Mouse (Mus musculus) adrenal gland, adult (tissue): ENCODE data around the gene Myt1l.

ENCODE experiments used
- DNase-seq, 2 experiments: peaks; one replicate each; pipeline ENCODE4 v3.0.0; 2022 to 2023; ENCODE audit warnings: low spot score in 1 of 2; ENCODE audit not compliant: inconsistent age in 2 of 2

The Myt1l gene

DNA sequence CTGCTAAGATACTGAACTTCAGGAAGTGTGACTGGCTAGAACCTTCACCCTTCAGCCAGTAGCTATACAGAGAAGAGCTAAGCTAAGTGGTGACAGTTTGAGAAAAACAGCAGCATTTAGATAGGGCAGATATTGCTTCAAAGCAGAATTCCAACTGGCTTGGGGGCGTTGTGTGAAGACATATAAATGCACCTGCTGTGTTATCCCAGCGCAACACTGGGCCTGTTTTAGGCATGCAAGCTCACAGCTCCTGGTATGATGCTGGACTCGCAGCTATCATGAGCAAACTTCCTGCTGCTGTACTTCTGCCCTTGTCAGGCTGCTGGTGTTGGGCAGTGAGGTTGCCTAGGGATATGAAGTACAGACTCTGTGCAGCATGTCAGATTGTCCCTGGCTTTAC lies 180.0 kb downstream of the Myt1l start:
- DNase-seq: no peak

DNA sequence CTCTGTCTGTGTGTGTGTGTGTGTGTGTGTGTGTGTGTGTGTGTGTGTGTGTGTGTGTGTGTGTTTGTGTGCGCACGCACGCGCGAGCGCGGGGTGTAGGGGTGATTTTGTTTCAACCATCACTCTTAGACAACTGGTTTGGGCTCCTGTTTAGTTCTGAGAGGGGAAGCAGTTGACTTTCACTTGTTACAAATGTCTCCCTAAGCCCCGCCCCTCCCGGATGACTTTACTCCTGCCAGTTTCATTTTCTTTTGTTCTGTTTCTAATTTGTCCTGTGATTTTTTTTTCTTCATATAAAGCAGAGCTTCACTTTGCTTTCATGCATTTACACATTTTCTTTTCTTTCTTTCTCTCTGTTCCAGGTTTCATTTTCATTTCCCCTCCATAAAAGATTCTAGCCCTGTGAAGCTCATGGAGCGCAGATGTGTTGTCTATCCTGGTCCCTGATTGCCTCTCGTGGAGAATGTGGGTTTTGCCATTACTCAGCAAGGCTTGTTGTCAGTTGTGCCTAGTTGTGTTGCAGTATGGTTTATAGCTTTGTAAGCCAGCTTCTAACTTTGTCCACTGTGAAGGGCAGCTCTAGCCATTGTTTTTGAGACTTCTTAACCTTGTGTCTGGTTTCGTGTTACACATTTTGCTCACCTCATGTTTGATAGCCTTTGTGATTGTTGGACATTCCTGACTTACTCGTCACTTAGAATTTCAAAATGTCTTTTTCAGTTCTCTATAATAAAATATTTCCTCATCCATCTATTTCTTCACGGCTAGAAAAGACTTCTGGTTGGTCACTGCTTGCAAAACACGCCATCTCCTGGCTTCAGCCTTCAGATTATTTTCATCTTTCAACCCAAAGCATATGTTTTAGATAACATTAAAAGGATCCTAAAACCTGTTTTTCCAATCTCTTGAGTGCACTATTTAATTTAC lies 184.9 kb downstream of the Myt1l start:
- DNase-seq: peak in 1 of 2 experiments; percentile 71

DNA sequence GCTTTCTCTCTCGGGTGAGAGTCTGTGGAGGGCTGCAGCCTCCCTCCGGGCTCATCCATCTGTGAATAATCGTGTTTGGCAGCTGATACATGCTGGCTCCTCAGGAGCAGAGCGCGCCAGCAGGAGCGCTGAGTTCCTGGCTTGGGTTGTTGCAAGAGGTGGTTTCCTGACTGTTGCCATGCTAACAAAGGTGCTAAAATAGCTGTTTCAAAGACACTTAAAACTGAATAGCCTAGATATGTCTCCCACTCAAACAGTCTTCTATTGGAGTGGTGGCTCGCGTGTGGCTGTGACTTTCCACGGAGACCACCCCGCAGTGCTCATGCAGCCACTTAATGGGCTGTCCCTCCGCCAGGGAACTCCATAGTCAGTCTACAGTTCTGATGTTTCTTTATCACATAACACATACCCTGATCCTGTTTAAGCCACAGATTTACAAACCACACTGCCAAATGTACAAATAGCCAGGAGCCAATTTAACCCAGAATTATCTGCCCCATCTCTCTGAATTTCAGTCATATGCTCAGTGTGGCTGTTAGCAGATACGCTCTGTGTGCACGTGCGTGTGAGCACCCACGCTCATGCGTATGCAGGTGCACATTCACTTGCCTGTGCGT lies 195.6 kb downstream of the Myt1l start:
- no peak for DNase-seq

DNA sequence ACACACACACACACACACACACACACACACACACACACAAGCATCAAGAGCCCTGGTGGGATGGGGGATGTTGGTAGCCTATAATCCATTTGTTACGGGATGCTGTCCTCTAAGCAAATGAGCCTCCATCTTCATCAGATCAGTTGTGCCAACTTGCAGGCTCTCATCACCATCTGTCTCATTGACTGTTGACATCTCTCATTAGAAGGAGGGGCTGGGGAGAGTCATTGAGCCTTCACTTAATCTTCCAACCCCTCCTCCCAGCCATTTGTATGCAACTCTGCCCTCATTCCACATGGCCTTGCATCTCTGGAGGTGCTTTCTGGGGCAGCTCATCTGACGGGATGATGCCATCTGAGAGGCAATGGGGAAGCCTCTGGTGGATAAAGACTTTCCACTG lies 200.1 kb downstream of the Myt1l start:
- DNase-seq: no peak

DNA sequence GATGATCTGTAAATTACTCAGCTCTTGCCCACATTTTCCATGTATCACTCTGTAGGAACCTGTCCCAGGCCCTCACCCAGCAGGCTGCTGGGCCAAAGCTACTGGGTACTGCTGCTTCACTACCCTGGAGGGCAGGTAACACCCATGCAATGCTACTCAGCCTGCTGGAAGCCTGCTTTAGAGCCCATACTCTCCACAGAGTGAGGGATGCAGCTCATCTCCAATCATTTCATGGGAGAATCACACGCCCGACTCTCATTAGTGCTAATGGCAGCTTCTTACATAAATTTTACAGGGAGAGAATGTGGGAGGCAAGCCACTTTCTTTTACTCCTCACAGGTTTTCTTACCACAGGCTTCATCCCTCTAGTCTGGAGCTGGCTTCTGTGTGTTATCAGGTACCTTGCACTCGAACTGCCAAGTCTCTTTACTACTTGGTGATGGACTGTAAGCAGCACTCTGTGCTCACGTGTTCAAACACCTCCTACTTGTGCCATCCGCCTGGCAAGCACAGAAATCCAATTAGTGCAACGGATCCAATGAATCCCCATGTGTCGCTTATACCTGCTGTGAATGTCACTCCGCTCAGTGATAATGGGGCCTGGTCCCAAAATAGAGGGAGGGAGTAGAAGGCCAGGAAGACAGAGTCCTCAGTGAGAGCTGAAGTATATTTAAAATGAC lies 212.3 kb downstream of the Myt1l start:
- no peak for DNase-seq

DNA sequence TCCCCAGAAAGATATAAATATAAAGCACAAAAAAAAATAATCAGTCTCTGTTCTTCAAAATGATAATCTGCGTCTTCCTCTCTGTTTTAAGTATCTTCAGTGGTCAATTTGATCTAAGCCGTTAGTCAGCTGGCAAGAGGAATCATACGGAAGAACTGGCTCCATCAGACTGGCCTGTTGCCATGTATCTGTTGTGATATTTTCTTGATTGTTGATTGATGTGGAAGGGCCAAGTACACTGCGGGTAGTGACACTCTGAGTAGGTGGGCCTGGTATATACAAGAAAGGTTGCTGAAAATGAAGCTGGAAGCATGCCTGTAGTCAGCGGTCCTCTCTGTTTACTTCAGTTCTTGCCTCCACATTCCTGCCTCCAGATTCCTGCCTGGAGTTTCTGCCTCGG lies 213.0 kb downstream of the Myt1l start:
- DNase-seq: no peak

DNA sequence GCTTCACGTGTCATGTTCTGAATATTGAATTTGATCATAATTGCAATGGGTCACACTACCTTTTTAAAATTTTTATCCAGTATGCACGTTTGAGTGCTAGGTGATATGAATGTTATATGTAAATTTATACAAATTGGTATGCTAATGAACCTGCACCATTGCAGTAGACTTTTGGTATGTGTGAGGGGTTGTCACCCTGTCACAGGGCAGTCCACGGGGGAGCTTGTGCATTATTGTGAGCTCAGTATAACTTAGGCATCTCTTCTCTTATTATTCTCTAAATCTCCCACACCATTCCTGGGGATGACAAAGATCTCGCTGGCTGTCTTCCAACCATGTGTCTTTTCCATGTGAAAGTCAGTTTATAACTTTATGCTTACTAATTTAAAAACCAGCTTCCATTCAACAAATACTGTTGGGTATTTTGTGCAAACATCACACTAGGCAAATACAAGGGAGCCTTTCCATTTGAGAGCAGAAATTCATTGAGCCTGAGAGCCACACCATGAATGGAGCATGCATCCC lies 222.5 kb downstream of the Myt1l start:
- no peak for DNase-seq

DNA sequence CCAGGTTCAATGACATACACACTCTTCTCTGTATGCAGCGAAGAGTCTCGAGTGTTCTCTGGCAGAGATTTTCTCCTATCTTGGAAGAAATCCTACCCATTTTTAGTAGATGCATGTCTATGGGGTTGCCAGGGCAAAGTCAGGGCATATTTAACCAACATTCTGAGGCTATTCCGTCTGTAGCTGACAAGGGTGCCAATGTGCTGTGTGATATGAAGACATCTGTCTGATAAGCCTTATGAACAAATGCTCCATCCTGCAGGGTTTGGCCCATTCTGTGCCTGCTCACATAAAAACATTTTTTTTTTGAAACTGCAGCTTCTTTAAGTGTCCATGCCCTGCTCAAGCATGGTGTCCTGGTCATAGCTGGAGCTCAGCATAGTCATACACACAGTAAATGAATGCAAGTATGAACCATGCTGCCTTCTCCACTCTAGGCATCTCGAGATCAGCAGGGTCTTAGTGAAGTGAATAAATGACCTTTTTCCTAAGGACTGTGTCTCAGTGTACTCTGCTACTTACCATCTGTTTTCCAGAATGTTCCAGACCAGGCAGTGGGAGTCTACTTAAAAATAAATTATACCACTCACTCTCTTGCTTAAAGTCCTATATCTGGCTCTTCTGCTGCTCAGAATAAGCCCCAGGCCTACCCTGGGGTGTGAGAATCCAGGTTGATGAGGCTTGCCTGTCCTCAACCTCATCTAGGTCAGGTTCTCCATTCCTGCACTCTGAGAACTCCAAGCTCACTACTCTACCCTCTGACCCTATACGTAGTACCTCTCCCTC lies 227.1 kb downstream of the Myt1l start:
- DNase-seq: no peak

DNA sequence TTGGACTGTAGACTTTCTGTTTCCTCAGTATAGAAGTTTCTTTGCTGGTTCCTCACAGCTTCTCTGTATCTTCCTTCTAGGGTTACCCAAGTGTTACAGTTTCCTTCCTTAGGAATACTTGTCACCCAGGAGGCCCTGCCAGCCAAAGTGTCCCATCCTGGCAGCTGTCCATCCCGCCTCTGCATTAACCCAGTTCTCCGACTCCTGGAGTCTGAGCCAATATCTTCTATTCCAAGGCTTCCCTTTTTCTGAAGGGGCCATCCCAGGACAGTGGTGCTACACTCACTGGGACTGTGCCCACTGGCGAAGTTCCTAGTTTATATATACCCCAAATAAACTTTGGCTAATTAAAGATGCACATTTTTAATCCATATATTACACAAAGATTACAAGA lies 227.7 kb downstream of the Myt1l start:
- no peak for DNase-seq

DNA sequence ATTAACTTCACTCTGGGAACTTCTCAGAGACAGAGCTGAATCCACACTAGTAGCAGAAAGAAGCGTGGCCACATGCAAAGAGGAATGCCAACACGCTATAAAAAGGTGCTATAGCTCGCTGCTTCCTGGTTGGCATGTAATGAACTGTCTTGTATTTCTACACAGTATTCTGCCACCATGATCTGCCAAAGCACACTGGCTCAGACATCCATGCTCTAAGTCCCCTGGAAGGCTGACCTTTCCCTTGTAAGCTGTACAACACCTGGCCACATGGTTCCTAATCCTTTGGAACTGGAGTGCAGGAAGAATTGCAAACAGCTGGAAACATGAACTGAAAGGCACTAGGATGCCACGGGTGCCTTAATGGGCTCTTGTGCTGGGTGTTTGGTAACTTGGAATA lies 232.4 kb downstream of the Myt1l start:
- no peak for DNase-seq

DNA sequence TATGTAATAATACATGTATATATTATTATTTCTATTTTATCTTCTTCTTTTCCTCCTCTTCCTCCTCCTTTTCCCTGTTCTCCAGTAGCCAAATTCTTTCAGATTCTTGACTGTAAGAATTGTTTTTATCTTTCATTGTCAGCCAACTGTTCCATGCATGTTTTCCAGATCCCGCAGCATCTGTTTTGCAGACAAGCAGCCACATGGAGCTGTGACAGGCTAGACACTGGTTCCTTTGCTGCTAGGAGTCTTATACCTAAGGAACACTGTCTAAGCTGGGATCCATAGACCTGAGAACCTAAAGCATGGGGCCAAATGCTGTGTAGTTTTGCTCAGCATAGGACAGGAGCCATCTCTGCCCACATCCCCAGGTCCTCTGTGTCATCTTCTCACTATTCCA lies 238.0 kb downstream of the Myt1l start:
- DNase-seq: no peak

DNA sequence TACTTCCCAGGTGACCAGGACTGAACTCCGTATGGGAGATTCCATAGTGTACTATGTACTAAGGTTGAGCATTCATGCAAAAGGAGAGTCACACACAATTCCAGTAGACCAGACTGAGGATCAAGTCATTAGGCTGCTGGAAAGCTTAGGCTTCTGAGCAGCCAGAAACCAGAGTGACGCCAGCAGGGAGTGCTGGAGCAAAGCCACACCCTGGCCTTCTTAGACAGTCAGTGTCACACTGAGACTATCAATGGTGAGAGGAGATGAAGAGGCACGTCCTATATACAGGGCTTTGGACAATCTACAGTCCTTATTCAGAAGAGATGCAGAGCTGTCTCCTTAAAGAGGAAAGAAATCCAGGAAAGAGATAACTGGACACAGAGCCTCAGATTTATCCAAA lies 243.6 kb downstream of the Myt1l start:
- DNase-seq: no peak

DNA sequence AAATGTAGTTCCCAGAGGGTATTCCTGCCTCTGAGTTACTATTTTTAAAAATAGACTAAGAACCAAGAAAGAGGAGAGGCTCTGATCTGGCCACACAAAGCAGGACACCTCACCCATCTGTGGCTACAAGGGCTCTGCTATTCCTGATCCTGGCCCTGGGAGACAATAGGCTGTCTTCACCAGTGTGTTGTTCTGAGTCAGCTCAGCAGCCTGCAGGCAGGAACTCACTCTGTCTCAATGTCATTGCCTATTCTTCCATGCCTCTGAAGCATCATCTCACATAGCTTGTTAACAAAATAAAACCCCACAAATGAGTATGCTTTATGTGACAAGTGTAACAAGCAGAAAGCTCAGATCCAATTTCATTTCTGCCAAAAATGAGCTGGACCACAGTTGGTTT lies 244.2 kb downstream of the Myt1l start:
- DNase-seq: no peak

DNA sequence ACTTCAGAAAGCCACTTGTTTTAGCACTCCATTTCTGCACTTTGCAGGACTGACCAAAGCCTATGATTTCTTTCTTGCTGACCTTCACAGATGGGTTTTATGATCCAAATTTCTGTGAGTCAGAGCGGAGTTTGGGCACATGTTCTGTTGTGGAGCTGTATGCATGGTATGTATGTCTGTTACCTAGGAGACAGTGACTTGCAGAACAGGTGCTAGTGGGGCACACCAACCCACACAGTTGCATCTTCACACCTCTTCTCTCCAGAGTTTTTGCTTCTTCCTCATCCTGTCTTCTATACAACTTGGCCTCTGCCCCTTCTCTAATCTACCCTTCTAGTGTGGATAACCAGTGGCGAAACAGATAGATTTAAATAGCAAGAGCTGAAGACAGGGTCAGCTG lies 250.7 kb downstream of the Myt1l start:
- peak in 1 of 2 experiments; percentile 32 for DNase-seq

DNA sequence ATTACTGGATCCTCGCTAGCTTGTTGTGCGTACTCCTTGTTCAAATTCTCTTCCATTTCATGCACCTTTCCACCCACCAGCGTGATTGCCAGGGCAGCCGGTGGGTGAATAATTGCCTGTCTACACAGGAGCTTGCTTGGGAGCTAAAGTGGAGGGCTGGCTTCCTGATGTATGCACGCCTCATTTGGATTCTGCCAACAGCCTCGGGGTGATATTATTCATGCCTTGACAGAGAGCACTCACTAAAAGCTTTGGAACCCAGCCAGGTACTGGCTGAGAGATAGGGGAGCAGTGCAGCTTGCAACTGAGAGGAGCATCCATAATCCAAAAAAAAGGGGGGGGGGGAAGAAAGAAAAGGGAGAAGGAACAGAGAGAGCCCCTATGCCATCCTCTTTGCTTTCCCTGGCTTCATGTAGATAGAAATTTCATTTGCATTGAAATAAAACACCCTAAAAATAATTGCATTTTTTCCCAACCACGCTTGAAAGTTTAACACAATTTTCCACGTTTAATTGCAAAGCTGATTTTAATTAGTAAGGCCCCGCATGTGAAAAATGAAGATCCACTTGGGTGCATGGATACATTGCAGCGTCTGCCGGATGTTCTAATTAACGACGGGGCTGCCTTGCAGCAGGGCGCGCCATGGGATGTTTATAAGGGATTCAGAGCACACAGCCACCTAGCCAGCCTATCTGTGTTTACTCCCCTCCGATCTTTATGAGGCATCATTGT lies 261.3 kb downstream of the Myt1l start:
- DNase-seq: peak; percentile 10 to 41

DNA sequence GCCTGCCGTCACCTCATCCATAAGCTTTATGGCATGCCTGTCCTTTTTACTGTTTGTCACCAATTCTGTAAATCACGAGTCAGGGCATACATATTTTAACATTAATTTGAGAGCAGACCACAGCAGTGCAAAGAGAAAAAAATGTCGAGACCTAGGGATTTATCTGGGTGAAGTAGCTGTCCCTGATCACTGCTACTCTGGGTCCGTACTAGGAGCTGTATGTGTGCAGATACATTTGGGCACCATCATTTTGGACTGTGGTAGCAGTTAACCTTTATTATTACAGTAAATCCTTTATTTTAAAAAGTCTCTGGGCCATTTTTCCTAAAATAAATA lies 261.8 kb downstream of the Myt1l start:
- no peak for DNase-seq

DNA sequence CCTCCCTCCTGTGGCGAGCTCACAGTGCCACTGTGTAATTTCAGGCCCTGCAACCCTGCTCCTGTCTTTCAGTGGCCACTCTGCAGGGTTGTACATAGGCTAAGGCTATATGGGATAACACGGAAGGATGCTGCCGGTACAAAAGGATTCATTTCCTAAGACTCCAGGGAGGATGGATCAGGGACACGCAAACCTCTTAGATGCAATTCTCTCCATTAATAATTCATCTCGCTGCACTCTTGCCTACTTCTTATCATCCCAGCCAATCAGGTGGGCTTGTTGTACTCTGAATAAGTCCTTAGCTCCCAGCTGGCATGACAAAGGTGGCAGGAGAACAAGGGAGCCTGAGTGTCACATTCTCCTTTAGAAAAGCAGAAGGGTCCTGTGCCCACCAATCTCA lies 264.8 kb downstream of the Myt1l start:
- no peak for DNase-seq

DNA sequence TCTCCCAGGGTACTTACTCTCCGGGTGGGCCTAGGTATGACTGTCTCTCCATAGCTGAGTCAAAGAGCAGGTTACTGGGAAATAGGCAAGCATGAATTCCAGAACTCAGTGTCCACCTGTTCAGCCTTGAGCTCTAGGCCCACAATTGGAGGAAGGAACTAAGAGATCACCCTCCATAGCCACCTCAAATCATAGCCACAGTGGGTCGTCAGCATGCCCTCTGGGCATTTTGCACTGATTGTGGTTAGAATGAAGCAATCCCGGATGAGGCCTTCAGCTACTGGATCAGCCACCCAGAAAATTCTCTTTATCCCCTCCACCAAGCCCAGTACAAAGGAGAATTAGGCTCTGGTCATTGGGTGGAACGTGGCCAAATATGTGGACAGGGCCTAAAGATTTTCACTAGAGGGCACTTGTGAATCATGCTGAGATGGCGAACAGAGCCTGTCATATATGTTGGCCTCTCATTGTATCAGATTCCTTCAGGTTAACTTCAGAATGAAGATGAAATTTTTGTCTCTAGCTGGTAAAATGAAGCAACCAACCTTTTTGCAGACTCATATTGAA lies 267.0 kb downstream of the Myt1l start:
- DNase-seq: no peak

DNA sequence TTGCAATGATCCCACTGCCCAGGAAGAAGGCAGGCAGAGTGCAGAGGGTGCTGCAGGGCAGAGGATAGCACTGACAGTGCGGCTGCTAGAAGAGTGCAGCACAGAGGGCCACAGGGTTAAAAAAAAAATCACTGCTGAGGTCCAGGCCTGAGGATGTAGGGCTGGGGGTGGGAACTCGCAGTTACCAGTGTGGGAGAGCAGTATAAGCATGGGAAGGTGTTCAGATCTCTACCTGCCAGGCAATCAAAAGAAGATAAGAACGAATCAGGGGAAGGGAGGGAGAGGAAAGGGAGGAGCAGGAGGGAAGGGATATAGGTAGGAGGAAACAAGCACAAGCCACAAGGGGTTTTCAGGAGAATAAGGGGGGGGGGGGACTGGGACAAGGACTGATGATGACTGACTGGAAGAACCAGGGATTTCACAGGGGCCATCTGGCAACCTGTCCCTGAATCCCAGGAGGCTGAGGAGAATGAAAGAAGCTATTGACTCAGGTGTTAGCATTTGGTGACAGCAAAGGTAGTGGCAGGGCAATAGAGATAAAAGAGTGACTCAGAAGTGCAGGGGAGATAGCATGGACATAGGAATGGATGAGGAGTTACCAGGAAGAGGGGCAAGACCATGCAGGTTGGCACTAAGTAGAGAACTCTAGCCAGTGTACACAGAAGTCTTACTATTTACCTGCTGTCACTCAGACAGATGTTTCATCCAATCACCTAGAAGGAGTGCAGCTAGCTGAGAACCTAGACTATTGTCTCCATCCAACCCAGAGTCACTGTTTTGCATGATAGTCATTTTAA lies 270.6 kb downstream of the Myt1l start:
- no peak for DNase-seq
